Mouse (Mus musculus) bone marrow, adult 2 months (tissue): ENCODE measurements around the gene Rint1.

ENCODE experiments used
- CTCF ChIP-seq: fragments of 200-500 bp; IDR thresholded peaks from 2 replicates; pipeline ENCODE4 v1.5.1; 2011; ENCODE audit warnings: low read length, control low read depth; ENCODE audit not compliant: control insufficient read depth, insufficient read depth
- POLR2A ChIP-seq: fragments of 200-500 bp; IDR thresholded peaks from 2 replicates; pipeline ENCODE4 v1.6.1; 2011; ENCODE audit warnings: low read depth, mild to moderate bottlenecking, control low read depth, low read length, borderline replicate concordance; ENCODE audit not compliant: control insufficient read depth

- TF ChIP-seq CTCF (no peak), POLR2A (peak; percentile 25; the same call in 1 of the 2 replicates)
Observed at GRCm38 (mm10) chr5:23782931-23783877, 4.3 kb upstream of the Rint1 start, which contains the start of gene Pus7.
